Mouse (Mus musculus) gonadal fat pad, adult 2 months (tissue): ENCODE results near the gene Snrpg. TPM values are rescaled to one million over a fixed set of nuclear protein-coding genes. Genes with fewer than 3 reads are reported as not detected.
"Not testable (repeated sequence)": the region's sequence is repeated elsewhere in the genome, so short reads cannot be mapped to it uniquely, and the experiment has no call there.

Experiments
- DNase-seq: peaks from one replicate; pipeline ENCODE4 v3.0.0-alpha.2; 2012; ENCODE audit warnings: low read depth
- polyA plus RNA-seq: library from polyadenylated mRNA; depleted of rRNA; stranded (reverse); fragments of >200 nt; gene quantifications from 2 replicates; pipeline ENCODE4 v1.2.3, GENCODE M21; 2012

The Snrpg gene
- polyA plus RNA-seq, 1 experiment: 35.7 TPM

DNA sequence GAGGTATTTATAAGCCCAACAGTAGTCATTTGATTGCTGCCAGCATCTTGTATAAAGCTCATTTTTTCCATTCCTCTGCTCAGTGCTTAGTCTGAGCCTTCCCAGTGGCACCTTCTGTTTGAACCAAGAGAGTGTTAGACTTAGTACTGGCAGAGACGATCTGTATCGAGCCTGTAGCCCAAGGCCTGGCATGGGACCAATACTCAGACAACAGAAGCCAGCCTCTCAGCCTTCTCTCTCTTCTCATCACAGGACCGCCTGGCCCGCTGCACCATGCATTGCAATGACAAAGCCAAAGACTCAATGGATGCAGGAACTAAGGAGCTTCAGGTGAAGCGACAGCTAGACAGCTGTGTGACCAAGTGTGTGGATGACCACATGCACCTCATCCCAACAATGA lies 2.6 kb upstream of the Snrpg start:
- DNase-seq: no peak

DNA sequence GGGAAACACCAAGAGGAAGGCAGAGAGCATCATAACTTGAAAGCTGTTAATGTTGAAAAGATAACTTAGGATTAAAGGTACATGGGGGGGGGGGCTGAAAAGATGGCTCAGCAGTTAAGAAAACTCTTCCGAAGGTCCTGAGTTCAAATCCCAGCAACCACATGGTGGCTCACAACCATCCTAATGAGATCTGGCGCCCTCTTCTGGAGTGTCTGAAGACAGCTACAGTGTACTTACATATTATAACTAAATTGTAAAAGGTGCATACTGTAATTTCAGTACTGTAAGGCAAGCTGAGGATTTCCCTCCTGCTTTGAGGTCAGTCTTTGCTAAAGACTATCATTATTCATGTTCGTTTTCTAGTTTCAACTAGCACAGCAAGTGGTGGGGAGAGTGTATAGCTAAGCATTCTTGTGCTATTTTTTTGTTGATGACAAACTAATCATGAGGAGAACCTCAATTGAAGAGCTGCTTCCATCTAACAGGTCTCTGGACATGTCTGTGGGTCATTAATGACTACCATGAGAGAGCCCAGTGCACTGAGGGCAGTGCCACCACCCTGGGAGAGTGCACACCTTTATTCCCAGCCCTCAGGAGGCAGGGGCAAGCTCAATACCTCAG lies 901 bp upstream of the Snrpg start:
- no peak for DNase-seq

DNA sequence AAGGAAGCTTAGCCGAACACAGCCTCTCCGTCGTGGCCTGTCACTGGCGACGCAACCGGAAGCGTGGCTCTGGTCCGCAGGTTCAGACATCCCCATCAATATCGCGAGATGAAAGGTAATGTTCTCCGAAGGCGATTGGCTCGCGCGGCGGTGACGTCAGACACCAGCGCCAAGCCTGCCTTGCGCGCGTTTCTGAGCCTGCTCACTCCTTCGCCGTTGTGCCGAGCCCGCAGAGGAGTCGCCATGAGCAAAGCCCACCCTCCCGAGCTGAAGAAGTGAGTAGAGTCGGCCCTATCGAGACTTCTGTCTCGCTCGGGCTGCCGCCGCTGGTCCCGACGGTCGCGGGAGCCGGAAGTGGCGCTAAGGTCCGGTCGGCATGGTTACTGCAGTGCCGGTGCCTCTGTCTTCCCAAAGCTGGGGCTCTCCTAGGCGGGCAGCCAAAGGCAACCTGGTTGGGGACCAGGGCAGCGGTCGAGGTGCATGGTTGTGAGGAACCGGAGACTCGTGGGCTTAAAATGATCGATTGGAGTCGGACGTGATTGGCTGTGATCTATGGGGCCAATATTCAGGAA lies 322 bp downstream of the Snrpg start:
- DNase-seq: no peak

DNA sequence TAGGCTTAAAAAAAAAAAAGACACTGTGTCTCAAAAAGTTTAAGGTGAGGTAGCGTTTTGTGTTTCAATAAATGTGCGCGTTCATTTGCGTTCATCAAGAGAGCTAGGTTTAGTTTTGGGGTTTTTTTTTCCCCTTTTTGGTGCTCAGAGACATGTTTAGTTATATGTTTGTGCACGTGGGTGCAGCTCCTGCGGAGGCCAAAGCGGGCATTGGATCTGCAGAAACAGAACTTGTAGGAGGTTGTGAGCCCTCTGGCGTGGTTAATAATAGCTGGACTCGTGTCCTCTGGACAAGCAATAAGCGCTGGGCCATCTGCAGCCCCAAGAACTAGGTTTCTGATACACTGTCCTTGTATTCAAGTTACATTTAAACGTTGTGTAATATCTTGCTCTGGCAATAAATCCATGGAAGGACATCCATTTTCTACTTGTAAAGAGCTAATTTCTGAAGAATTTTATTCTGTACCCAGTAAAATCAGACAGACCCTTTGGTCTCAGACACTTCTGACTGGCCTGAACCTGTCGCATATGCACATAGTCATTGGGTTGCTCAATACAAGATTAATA lies 929 bp downstream of the Snrpg start:
- DNase-seq: no peak

DNA sequence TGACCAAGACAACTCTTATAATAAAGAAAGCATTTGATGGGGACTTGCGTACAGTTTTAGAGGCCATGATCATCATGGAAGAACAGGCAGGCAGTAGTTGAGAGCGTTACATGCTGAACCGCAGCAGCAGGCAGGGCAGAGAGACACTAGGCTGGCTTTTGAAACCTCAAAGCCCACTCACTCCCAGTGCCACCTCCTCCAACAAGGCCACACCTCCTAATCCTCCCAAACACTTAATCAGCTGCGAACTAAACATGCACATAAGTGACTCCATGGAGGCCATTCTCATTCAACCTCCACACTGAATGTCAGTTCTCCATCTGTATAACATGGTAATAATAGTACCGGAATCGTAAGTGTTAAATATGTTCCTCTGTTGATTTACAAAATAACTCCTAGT lies 2.5 kb downstream of the Snrpg start:
- no peak for DNase-seq

DNA sequence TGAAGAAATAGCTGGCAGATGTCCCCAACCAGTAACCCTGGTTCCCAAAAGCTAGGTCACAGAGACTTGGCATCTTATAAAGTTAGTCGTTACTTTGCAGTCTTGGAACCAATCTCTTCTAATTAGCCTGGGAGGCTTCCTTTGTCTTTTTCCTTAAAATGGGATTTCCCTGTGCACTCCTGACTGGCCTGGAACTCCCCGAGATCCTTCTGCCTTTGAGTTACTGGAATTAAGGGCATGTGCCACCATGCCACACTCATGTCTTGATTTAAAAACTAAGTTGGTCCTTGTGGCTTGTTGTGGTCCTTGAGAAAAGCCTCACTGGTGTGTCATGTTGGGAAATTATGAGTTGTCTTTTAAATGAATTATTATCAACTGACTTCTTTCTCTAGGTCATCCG lies 7.2 kb downstream of the Snrpg start:
- DNase-seq: no peak

DNA sequence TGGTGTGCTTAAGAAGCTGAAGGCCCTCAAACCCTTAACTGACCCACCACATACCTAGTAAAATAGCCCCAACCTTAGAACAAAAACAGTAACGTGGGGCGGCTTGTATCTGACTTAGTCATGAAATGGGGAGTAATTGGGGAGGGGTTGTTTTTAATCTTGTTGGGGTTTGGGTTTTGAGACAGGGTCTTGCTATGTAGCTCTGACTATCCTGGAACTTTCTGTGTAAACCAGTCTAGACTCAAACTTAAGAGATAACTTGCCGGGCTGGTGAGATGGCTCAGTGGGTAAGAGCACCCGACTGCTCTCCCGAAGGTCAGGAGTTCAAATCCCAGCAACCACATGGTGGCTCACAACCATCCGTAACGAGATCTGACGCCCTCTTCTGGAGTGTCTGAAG lies 9.0 kb downstream of the Snrpg start:
- DNase-seq: not testable (repeated sequence)

DNA sequence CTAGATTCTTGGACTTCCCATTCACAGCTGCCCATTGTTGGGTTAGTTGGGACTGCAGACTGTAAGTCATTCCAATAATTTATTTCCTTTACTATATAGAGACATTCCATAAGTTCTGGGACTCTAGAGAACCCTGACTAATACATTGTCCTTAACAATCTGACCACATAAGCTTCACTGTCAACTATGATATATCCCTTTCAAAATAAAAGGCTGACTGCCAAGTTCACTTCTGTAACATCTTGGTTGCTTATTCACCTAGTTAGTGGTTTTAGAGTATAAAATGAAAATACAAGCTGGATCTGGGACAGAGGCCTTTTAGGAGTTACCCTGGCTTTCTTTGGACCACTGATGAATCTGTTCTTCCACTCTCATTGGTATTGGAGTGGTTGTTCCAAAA lies 11.4 kb downstream of the Snrpg start:
- DNase-seq: no peak

DNA sequence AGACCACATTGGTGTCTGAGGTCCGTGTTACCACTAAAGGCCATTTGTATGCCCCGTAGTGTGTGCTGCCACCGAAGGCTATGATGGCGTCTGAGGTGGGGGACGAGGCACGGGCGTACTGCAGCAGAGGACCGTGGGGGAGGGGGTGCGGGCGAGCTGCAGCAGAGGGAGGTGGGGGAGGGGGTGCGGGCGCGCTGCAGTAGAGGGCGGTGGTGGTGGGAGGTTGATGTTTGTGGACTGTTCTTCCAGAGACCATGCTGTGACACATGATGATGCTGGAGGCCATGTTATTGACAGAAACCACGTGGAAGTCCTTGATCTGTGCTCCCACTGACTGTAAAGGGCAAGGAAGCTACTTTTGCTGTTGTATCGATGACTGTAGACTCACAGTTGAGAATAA lies 12.3 kb downstream of the Snrpg start:
- no peak for DNase-seq

DNA sequence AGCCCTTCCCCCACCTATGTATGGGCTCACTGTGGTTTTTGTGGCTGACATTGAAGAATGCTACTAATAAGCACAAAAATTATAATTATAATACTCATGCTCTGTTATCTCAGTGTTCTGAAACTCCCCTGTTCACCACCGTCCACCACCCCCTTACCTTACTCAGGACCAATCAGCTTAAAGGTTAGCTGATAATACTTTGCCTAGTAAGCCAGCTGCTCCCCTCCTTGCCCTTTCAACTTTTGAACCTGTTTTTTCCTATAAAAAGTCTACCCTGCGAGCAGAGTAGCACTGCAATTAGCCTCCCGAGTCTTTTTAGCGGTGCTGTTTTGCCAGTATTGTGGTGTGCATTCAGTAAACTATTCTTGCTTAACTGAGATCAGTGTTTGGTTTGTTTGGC lies 13.6 kb downstream of the Snrpg start:
- no peak for DNase-seq

DNA sequence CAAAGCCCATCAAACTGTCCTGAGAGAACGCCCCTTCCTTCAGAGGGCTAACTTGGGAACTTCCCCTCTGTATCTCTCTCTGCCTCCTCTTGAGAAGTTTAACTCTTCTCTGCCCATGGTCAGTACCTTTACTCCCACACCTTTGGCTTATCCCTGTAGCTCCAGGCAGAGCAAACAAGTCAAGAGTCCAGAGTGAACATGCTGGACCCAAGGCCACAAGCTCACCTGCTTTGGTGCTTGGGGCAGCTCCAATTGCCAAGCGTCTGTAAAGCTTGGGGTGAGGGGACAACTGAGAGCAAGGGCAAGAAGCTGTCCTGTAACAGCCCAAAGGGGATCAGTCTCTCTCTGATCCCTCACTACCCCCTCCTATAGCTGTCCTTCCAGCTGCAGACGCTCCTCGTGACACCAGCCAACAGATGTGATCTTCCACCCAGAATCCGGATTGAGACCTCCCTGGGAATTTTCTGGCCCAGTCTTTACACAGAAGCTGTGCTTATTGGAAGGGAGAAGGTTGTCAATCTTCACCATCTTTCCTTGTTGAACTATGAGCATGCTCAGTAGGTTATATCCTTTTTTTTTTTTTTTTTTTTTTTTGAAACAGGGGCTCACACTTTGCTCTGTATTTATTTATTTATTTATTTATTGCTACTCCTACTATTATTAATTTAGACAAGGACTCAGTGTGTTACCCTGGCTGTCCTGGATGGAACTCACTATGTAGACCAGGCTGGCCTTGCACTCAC lies 14.4 kb downstream of the Snrpg start:
- no peak for DNase-seq

DNA sequence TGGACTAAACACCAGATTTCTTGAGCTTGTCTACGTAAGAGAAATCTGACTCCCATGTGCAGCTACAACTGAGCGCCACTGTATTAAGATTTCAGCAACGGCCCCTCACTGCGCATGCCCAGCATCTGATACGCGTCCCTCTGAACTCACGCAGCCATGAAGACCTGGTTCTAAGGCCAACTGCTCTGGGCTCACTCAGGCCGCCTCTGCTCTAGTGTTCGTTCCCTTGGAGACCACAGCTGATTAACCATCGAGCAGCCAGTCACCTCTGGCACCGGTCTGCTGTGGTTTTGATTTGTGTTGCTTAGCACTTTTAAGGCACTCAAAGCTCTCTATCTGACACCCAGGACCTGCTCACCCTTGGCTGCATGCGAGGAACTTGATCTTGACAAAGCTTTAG lies 16.2 kb downstream of the Snrpg start:
- no peak for DNase-seq

DNA sequence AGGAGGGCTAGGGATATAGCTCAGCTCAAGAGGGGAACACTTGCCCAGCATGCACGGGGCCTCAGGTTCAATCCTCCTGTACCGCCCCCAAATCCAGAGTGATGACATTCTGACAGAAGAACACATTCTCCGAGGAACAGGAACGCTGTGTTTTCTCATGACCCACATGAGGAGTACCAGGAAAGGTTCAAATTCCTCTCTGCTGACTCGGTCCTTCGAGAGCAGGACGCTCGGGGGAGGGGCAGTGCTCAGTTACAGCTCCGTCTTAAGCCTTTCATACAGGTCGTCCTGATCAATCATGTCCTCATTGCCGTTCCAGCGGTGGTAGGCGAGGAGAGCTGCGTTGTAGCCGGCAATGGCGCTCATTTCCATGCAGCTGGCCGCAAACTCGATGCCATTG lies 17.4 kb downstream of the Snrpg start:
- no peak for DNase-seq

DNA sequence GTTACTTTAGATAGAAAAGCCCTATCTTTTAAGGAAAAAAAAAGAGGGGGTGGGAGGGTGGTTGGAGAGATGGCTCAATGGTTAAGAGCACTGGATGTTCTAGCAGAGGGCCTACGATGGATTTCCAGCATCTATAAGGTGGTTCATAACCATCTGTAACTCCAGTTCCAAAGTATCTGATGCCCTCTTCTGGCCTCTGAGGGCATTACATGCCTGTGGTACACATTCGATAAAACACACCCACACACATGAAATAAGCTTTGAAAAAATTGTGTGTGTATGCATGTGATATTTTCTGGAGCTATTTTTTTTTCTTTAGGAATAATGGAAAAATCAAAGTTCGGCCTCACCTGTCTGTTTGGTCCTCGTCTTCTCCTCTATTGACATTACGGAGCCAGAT lies 20.2 kb downstream of the Snrpg start:
- DNase-seq: no peak

DNA sequence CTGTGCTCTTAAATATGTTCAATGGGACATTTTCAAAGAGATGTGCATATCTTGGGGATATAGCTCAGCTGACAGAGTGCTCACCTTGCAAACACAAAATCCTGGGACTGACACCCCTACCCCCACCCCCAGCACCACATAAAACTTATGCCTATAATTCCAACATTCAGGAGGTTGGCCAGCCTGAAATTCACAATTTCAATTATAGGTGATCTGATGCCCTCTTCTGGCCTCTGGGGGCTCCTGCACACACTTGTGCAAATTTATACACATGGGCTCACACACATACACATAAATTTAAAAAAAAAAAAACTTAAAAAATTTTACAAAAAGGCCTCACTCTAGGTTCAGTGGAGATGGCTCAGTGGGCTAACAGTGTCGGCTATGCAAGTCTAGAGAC lies 22.1 kb downstream of the Snrpg start:
- no peak for DNase-seq

DNA sequence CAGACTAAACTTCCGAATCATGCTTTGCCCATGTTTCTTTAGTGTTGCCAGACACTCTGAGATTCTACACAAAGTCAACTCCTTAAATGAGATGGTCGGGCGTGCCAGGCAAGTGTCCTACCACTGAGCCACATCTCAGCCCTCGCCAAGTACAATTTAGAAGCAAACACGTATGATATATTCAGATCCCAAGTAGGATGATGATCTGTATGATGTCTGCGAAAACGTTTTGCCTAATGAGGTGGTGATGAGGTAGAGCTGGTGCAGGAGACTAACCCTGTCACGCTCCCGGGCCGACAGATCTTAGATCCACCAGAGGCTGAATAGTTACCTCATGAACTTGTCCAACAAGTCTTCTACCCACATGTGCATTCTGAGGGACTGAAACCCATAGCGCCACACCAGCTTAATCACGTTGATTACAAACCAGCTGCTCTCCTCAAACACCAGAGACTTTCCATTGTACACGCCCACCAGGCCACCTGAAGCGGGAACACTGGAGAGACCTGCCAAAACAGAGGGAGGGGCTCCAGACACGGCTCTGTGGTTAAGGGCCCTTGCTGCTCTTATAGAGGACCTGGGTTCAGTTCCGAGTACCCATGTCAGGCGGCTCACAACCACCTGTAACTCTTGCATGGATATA lies 23.1 kb downstream of the Snrpg start:
- no peak for DNase-seq

DNA sequence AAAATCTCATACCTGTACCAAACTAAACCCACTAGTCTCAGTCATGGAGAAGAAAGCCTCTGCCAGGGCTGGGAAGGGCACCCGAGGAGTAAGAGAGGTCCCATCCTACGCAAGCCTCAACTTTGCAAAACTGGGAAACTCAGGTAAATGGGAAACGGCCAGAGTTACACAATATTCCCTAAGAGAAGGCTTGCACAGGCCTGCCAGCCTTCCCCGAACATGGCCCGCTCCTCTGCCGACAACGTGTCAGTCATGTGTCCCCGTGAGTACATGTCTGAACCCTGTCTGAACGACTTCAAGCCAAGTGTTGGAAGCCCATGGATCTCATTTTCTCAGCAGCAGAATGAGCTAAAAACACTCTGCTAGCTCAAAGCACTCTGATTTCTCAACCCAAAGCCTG lies 23.9 kb downstream of the Snrpg start:
- no peak for DNase-seq

DNA sequence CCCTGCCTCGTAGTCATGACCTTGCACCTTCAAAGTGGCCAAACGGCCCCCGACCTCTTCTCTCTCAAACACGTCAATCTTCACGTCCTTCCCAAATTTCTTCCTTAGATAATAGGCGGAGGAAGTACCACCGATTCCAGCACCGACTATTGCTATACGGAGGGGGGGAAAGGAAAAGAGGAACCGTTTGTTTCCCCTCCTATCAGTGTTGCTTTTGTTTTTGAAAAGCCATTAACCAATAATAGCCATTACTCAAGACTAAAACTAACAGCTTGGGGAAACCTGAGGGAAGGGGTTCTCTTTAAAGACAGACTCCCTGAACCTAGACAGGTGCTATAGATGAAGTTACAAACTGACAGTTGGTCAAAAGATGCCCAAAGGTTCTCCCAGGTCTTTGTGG lies 24.9 kb downstream of the Snrpg start:
- no peak for DNase-seq

DNA sequence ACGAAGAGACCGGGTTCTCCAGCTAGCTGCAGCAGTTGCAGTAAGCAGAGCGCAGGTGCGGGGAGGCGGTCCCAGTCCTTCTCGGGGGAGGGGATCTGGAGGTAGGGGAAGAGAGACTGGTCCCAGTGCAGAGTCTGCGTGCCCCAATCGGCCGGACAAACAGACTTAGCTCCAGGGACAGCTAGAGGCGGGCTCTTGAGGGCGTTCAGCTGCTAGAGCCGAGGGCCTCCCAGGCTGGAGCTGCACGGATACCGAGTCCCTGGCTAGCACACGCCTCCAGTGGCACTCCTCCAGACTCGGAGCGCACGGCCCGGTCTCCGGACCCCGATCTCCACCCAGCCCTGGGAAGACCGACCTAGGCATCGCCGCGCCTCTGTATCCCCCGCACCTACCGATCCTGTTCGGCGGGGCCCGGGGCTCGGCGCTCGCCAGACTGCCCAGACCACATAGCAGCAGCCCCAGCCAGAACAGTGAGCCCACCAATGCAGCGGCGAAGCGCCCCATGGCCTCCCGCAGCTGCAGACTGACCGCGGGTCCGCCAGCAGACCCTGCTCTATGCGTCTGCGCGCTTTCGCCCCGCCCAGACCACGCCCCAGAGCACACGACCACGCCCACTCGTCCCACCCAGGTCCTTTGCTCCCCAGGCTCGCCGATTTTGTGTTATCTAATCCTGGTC lies 25.6 kb downstream of the Snrpg start, which contains the start of gene Pcyox1:
TSS of gene Pcyox1 (minus strand) at position 574 of the 676 bp plus-strand sequence.
- no peak for DNase-seq

DNA sequence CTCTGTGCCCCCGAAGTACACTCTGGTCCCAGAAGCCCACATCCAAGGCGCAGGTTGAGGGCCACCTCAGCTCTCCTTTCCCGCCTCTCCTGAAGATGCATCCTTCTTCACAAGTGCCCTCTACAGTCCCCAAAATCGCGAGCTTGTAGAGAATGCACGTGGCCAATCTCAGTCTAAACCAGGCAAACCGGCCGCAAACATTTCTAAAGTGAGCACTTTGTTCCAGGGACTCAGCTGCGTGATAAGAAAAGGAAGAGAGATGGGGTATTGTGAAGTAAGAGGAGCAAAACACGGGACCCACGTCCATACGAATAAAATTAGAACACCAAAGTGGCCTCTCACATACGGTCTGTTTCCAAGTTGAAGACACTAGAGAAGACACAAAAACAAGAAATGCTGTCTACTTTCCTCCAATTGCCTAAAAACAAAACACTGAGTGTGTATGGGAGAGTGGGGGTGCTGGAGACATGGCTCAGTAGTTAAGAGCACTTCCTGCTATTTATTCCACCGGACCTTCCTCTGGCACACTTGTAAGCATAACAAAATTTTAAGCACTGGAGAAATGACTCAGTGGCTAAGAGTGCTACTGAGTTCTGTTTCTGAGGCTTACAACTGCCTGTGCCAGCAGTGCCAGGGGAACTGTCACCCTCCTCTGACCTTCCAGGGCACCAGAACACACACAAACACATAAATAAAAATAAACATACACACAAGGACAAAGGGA lies 26.3 kb downstream of the Snrpg start:
- no peak for DNase-seq

DNA sequence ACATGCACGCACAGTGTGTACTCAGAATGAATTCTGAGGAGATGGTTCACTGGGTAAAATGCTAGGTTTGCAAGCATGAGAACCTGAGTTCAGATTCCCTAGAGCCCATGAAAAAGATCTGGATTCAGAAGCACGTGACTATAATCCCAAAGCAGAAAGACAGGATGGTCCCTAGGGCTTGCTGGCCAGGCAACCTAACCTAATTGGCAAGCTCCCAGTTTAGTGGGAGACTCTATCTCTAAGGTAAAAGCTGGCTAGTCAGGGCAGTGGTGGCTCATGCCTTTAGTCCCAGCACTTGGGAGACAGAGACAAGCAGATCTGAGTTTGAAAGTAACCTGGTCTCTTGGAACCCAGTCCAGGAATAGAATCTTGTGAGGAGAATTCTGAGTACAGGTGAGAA lies 27.9 kb downstream of the Snrpg start:
- no peak for DNase-seq
